Mouse (Mus musculus) limb, embryonic 11.5 days (tissue): ENCODE results near the gene Thpo. TPM values are rescaled to one million over a fixed set of nuclear protein-coding genes. Genes with fewer than 3 reads are reported as not detected.

Experiments
- ATAC-seq: fragments of 200-750 bp; cut with Nextera tagmentation; 2 replicates; pipeline ENCODE4 v1.8.0; 2017; ENCODE audit warnings: low read depth; ENCODE audit not compliant: insufficient number of reproducible peaks, low FRiP score, low TSS enrichment
- DNase-seq: peaks from one replicate; pipeline ENCODE4 v3.0.0-alpha.2; 2015; ENCODE audit warnings: low spot score
- H3K27ac ChIP-seq: fragments of 300-500 bp; sonication (generic); replicated peaks from 2 replicates; pipeline ENCODE4 v1.5.1; 2014; ENCODE audit warnings: low read depth, mild to moderate bottlenecking, low read length
- H3K27me3 ChIP-seq: fragments of 300-500 bp; sonication (generic); 2 replicates; pipeline ENCODE4 v1.6.1; 2014; ENCODE audit warnings: mild to moderate bottlenecking, low read length, mixed read lengths; ENCODE audit not compliant: control insufficient read depth, insufficient read depth
- H3K36me3 ChIP-seq: fragments of 300-500 bp; sonication (generic); 2 replicates; pipeline ENCODE4 v1.6.1; 2014; ENCODE audit warnings: mild to moderate bottlenecking, low read length, moderate library complexity, mixed read lengths; ENCODE audit not compliant: control insufficient read depth, insufficient read depth
- H3K4me1 ChIP-seq: fragments of 300-500 bp; sonication (generic); 2 replicates; pipeline ENCODE4 v1.6.1; 2014; ENCODE audit warnings: low read length, mixed read lengths; ENCODE audit not compliant: control insufficient read depth, insufficient read depth
- H3K4me2 ChIP-seq: fragments of 300-500 bp; sonication (generic); 2 replicates; pipeline ENCODE4 v1.6.1; 2014; ENCODE audit warnings: low read depth, mild to moderate bottlenecking, moderate library complexity; ENCODE audit not compliant: severe bottlenecking
- H3K4me3 ChIP-seq: fragments of 300-500 bp; sonication (generic); 2 replicates; pipeline ENCODE4 v1.5.1; 2014; ENCODE audit warnings: low read depth, low read length
- H3K9ac ChIP-seq: fragments of 300-500 bp; sonication (generic); 2 replicates; pipeline ENCODE4 v1.6.1; 2014; ENCODE audit warnings: mild to moderate bottlenecking, low read length
- H3K9me3 ChIP-seq: fragments of 300-500 bp; sonication (generic); 2 replicates; pipeline ENCODE4 v1.6.1; 2016; ENCODE audit warnings: low read length; ENCODE audit not compliant: control insufficient read depth
- WGBS: fragments of 180-500 bp; shearing (Covaris S2); extraction: QIAGEN DNeasy Blood & Tissue Kit; methylation state at CpG from one replicate; pipeline ENCODE4 v1.1.7; 2014; 5-methylcytosine and 5-hydroxymethylcytosine counted together
- polyA plus RNA-seq: library from polyadenylated mRNA; unstranded; fragments of >200 nt; fragmentation: Nextera tagmentation; extraction: Ambion mirVana; gene quantifications from 2 replicates; pipeline ENCODE4 v1.2.1, GENCODE M21; 2014

The Thpo gene
- polyA plus RNA-seq, 1 experiment from 2014 or later: 0.28 TPM

- no peaks in the 10 kb centered on the region for H3K27me3 ChIP-seq
- no peak overlapping the region for H3K9ac ChIP-seq
- no peaks in the 10 kb centered on the region for H3K9me3 ChIP-seq
- no peak for ATAC-seq
- no peak overlapping the region for H3K4me3 ChIP-seq
- WGBS: 81% methylated on average over 5 of the region's 5 CpGs
- H3K36me3 ChIP-seq: no peaks in the 10 kb centered on the region; the same call in 1 of the 2 replicates
- DNase-seq: no peak
- peaks cover 36% of the 10 kb centered on the region for H3K4me1 ChIP-seq
- no peak overlapping the region for H3K27ac ChIP-seq
- H3K4me2 ChIP-seq: no peak overlapping the region
These were observed 35.0 kb downstream of the Thpo start for GRCm38 (mm10) chr16:20699266-20699665.

GRCm38 (mm10) chr16:20695622-20696323 lies 38.5 kb downstream of the Thpo start:
- WGBS: 2% methylated on average over 44 of the region's 46 CpGs
- H3K9ac ChIP-seq: peak overlapping the region; percentile 55
- ATAC-seq (peak; percentile 31; the same call in 1 of the 2 replicates), DNase-seq (peak; percentile 74)
- no peaks in the 10 kb centered on the region for H3K27me3 ChIP-seq
- H3K4me1 ChIP-seq: peaks cover 29% of the 10 kb centered on the region
- H3K36me3 ChIP-seq: peaks cover 3% of the 10 kb centered on the region
- no peaks in the 10 kb centered on the region for H3K9me3 ChIP-seq
- no peak overlapping the region for H3K27ac ChIP-seq
- H3K4me3 ChIP-seq: peak overlapping the region; percentile 35
- H3K4me2 ChIP-seq: peak overlapping the region; percentile 80

GRCm38 (mm10) chr16:20694781-20695180 lies 39.5 kb downstream of the Thpo start:
- Histone ChIP-seq H3K4me1 (peaks cover 23% of the 10 kb centered on the region), H3K4me2 (no peak overlapping the region; the same call in 1 of the 2 replicates), H3K4me3 (no peak overlapping the region), H3K9me3 (no peaks in the 10 kb centered on the region), H3K9ac (no peak overlapping the region), H3K36me3 (peaks cover 9% of the 10 kb centered on the region), H3K27ac (no peak overlapping the region), H3K27me3 (no peaks in the 10 kb centered on the region)
- DNase-seq (no peak), ATAC-seq (no peak)
- 87% methylated on average over 8 of the region's 8 CpGs for WGBS

GRCm38 (mm10) chr16:20693111-20693701 lies 41.1 kb downstream of the Thpo start, which contains the start of gene Fam131a:
Gene Fam131a, plus strand, starts transcription at chr16:20693241.
- peak within 1 kb of the TSS; percentile 51 for H3K4me3 ChIP-seq
- ATAC-seq: peak; percentile 93
- H3K4me1 ChIP-seq: peaks cover 22% of the 10 kb centered on the region; the same call in 1 of the 2 replicates
- peak within 1 kb of the TSS; percentile 76 for H3K4me2 ChIP-seq
- peak; percentile 95 for DNase-seq
- H3K27ac ChIP-seq: peak within 1 kb of the TSS; percentile 45; the same call in 1 of the 2 replicates
- H3K9me3 ChIP-seq: no peaks in the 10 kb centered on the region
- peak within 1 kb of the TSS; percentile 53 for H3K9ac ChIP-seq
- H3K27me3 ChIP-seq: no peaks in the 10 kb centered on the region
- WGBS: 0% methylated on average over 36 of the region's 37 CpGs
- peaks cover 20% of the 10 kb centered on the region for H3K36me3 ChIP-seq

GRCm38 (mm10) chr16:20692241-20692965 lies 41.9 kb downstream of the Thpo start:
- H3K4me3 ChIP-seq: no peak overlapping the region
- no peaks in the 10 kb centered on the region for H3K9me3 ChIP-seq
- DNase-seq (no peak), ATAC-seq (no peak)
- peaks cover 22% of the 10 kb centered on the region; the same call in 1 of the 2 replicates for H3K4me1 ChIP-seq
- H3K9ac ChIP-seq: no peak overlapping the region
- 34% methylated on average over 16 of the region's 16 CpGs for WGBS
- peak overlapping the region; percentile 11; the same call in 1 of the 2 replicates for H3K4me2 ChIP-seq
- H3K36me3 ChIP-seq: peaks cover 25% of the 10 kb centered on the region
- H3K27ac ChIP-seq: no peak overlapping the region
- no peaks in the 10 kb centered on the region for H3K27me3 ChIP-seq

GRCm38 (mm10) chr16:20691617-20692016 lies 42.7 kb downstream of the Thpo start:
- H3K4me2 ChIP-seq: no peak overlapping the region
- ATAC-seq (no peak), DNase-seq (no peak)
- peaks cover 22% of the 10 kb centered on the region; the same call in 1 of the 2 replicates for H3K4me1 ChIP-seq
- no peaks in the 10 kb centered on the region for H3K27me3 ChIP-seq
- no peak overlapping the region for H3K9ac ChIP-seq
- peaks cover 31% of the 10 kb centered on the region for H3K36me3 ChIP-seq
- H3K9me3 ChIP-seq: no peaks in the 10 kb centered on the region
- no peak overlapping the region for H3K27ac ChIP-seq
- 80% methylated on average over 1 of the region's 1 CpGs for WGBS
- no peak overlapping the region for H3K4me3 ChIP-seq

GRCm38 (mm10) chr16:20690774-20691173 lies 43.5 kb downstream of the Thpo start:
- Histone ChIP-seq H3K4me1 (peaks cover 14% of the 10 kb centered on the region; the same call in 1 of the 2 replicates), H3K36me3 (peaks cover 39% of the 10 kb centered on the region), H3K27ac (no peak overlapping the region), H3K27me3 (no peaks in the 10 kb centered on the region), H3K9ac (no peak overlapping the region), H3K4me3 (no peak overlapping the region), H3K9me3 (no peaks in the 10 kb centered on the region), H3K4me2 (no peak overlapping the region)
- 94% methylated on average over 3 of the region's 3 CpGs for WGBS
- ATAC-seq: no peak
- no peak for DNase-seq

- no peaks in the 10 kb centered on the region for H3K9me3 ChIP-seq
- ATAC-seq: no peak
- no peak for DNase-seq
- no peak overlapping the region for H3K9ac ChIP-seq
- H3K27me3 ChIP-seq: no peaks in the 10 kb centered on the region
- no peak overlapping the region for H3K4me3 ChIP-seq
- H3K4me1 ChIP-seq: peaks cover 10% of the 10 kb centered on the region
- H3K36me3 ChIP-seq: peaks cover 46% of the 10 kb centered on the region
- no peak overlapping the region for H3K27ac ChIP-seq
- no peak overlapping the region for H3K4me2 ChIP-seq
- WGBS: 91% methylated on average over 10 of the region's 10 CpGs
These were observed 56.2 kb downstream of the Thpo start for GRCm38 (mm10) chr16:20677974-20678675.
